Mouse (Mus musculus): ENCODE measurements around the gene Muc3.

- TF ChIP-seq CTCF (IDR thresholded peaks at IDR 0.05; ENCODE audit: low read depth, low read length) (no peak), TAL1 (conservative IDR thresholded peaks at IDR 0.05; ENCODE audit: low read depth, low read length) (no peak), POLR2AphosphoS5 (IDR thresholded peaks at IDR 0.05; ENCODE audit: insufficient replicate concordance, low read depth, low read length) (no peak), GATA1 (IDR thresholded peaks at IDR 0.05; ENCODE audit: borderline replicate concordance, low read length) (no peak)
These were observed 37.3 kb downstream of the Muc3 start for GRCm38 (mm10) chr5:137111542-137112408.

Data from G1E (cell line).